Mouse (Mus musculus): ENCODE measurements around the gene Gm17660.

DNA sequence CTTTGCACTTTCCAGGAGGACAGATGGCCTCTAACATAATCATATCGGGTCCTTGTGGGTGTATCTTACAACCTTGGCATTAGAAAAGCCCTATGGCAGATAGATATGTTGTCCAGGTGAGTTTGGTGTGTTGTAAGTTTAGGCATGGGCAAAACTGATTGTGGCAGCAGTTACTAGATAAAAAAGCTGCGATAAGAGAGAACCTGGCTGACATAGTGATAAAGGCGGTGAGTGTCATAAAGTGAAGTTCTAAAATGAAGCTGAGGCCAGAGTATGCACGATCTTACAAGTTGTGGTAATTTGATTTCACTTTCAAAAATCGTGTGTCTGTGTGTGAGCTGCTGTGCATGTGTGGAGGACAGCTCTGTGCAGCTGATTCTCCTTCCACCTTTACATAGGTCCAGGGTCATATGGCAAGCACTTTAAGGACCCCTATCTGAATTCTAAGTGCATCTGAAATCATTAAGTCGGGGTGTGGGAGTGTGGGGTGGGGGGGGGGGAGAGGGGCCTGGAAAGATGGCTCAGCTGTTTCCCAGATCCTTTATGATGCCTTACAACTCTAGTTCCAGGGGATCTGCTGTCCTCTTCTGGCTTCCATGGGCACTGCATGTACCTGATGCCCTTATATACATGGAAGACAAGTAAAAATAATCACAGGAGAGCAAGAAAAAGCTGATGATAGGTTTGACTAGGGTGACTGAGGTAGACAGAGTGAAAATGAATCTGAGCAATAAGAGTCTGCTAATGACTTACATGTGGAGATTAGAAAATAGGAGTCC, 38.1 kb downstream of the Gm17660 start:
- peak; percentile 83 for TF ChIP-seq CTCF (IDR thresholded peaks at IDR 0.05)
- no peak for TF ChIP-seq EP300 (IDR thresholded peaks at IDR 0.05; ENCODE audit: insufficient read depth, low read depth, low read length)
- TF ChIP-seq POLR2A (IDR thresholded peaks at IDR 0.05; ENCODE audit: insufficient read depth, low read depth, low read length), result no peak
